Mouse (Mus musculus) kidney, embryonic 16.5 days (tissue): ENCODE results near the gene Diras1. TPM values are rescaled to one million over a fixed set of nuclear protein-coding genes. Genes with fewer than 3 reads are reported as not detected.
A peak's percentile ranks its signal among the peaks of the same experiment; 100 is the strongest.

Experiments
- ATAC-seq: fragments of 200-750 bp; cut with Nextera tagmentation; 2 replicates; pipeline ENCODE4 v1.8.0; 2017; ENCODE audit warnings: moderate TSS enrichment; ENCODE audit not compliant: low FRiP score, low TSS enrichment
- H3K27ac ChIP-seq: fragments of 300-500 bp; sonication (generic); 2 replicates; pipeline ENCODE4 v1.5.1; 2014; ENCODE audit warnings: low read length
- H3K27me3 ChIP-seq: fragments of 300-500 bp; sonication (generic); 2 replicates; pipeline ENCODE4 v1.6.1; 2014; ENCODE audit warnings: low read length, control low read depth, mixed read lengths; ENCODE audit not compliant: insufficient read depth
- H3K36me3 ChIP-seq: fragments of 300-500 bp; sonication (generic); 2 replicates; pipeline ENCODE4 v1.6.1; 2014; ENCODE audit warnings: low read length, control low read depth, mixed read lengths; ENCODE audit not compliant: insufficient read depth
- H3K4me1 ChIP-seq: fragments of 300-500 bp; sonication (generic); 2 replicates; pipeline ENCODE4 v1.6.1; 2014; ENCODE audit warnings: low read length, control low read depth, mixed read lengths; ENCODE audit not compliant: insufficient read depth
- H3K4me2 ChIP-seq: fragments of 300-500 bp; sonication (generic); replicated peaks from 2 replicates; pipeline ENCODE4 v1.6.1; 2014; ENCODE audit warnings: low read depth, low read length
- H3K4me3 ChIP-seq: fragments of 300-500 bp; sonication (generic); 2 replicates; pipeline ENCODE4 v1.5.1; 2014; ENCODE audit warnings: mild to moderate bottlenecking, low read length
- H3K9ac ChIP-seq: fragments of 300-500 bp; sonication (generic); replicated peaks from 2 replicates; pipeline ENCODE4 v1.6.1; 2014; ENCODE audit warnings: low read length
- H3K9me3 ChIP-seq: fragments of 300-500 bp; sonication (generic); 2 replicates; pipeline ENCODE4 v1.6.1; 2016; ENCODE audit warnings: low read length, control low read depth
- WGBS: fragments of 180-500 bp; shearing (Covaris S2); extraction: QIAGEN DNeasy Blood & Tissue Kit; methylation state at CpG from one replicate; pipeline ENCODE4 v1.1.7; 2014; 5-methylcytosine and 5-hydroxymethylcytosine counted together
- polyA plus RNA-seq: library from polyadenylated mRNA; unstranded; fragments of >200 nt; fragmentation: Nextera tagmentation; extraction: Ambion mirVana; gene quantifications from 2 replicates; pipeline ENCODE4 v1.2.1, GENCODE M21; 2015

The Diras1 gene
- polyA plus RNA-seq, 1 experiment from 2014 or later: 0.11 TPM

DNA sequence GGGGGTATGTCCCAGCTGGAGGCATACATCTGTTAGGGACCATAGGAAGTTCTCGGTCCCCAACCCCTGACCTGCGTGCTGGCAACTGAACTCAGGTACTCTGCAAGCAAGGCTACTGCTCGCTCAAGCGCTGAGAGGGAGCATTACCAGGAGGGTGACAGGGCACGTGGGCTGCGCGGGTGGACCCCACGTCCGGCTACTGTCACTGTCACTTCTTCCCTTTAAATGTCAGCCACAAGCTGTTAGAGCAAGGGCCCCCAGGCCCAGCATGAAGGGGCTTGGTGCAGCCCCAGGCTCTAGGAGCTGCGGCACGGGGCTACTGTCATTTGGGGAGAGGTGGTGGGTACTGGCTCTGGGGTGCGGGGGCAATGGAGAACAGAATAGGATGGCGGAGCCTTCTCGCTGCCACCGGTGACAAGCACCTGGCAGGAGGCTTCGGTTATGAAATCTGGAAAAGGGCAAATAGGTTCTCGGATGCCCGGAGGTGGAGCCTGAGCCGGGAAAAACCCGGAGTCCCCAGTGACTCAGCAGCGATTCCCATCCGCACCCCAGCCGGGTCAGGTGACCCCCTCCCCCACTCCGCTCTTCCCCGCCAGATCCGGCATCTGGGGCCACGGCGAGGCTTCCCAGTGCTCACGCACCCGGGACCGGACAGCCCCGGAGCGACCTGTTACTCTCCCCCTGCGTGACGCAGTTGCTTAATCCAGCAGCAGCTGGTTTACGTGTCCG, 40.1 kb downstream of the Diras1 start:
- Histone ChIP-seq H3K27ac (no peak overlapping the region), H3K27me3 (peaks cover 21% of the 10 kb centered on the region), H3K4me2 (peak overlapping the region; percentile 49), H3K9ac (peak overlapping the region; percentile 42), H3K4me1 (peaks cover 18% of the 10 kb centered on the region), H3K9me3 (no peaks in the 10 kb centered on the region), H3K4me3 (peak overlapping the region; percentile 28), H3K36me3 (no peaks in the 10 kb centered on the region)
- WGBS: 7% methylated on average over 37 of the region's 37 CpGs
- ATAC-seq: no peak

DNA sequence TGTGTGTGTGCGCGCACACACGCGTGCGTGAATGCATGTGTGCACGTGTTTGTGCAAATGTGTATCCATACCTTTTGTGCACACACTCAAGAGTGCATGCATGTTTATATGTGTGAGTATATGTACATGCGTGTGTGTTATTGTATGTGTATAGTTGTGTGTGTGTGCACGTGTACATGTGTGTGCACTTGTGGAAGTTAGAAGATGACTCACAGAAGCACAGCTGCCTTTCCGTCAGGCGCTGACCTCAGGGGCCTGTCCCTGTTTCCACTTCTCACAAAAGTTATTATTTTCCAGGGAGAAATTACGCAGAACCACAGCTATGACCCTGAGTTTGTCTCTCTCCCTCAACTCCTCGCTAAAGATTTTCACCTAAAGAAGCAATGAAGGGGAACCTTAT, 41.2 kb downstream of the Diras1 start:
- peaks cover 18% of the 10 kb centered on the region for H3K4me1 ChIP-seq
- WGBS: 88% methylated on average over 12 of the region's 12 CpGs
- H3K4me2 ChIP-seq: no peak overlapping the region
- no peak overlapping the region for H3K9ac ChIP-seq
- H3K9me3 ChIP-seq: no peaks in the 10 kb centered on the region
- H3K36me3 ChIP-seq: no peaks in the 10 kb centered on the region
- no peak overlapping the region for H3K4me3 ChIP-seq
- H3K27ac ChIP-seq: no peak overlapping the region
- ATAC-seq: no peak
- H3K27me3 ChIP-seq: peaks cover 21% of the 10 kb centered on the region

DNA sequence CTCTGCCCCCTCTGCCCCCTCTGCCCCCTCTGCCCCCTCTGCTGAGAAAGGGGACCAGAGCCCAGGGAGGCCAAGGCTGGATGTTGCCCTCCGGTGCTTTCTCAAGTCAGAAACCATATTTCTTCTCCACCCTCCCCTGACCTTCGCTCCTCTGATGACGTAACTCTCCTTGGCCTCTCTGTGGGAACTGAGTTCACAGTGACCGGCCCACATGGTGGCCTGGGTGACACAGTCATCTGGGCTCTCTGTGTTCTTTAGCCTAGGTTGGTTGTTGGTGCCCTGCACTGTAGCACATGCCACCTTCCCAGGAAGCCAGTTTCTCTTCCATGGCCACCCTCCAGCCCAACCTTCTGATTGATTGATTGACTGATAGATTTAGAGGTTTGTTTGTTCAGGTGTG, 43.1 kb downstream of the Diras1 start:
- Histone ChIP-seq H3K4me3 (no peak overlapping the region), H3K9me3 (no peaks in the 10 kb centered on the region), H3K4me2 (no peak overlapping the region), H3K27me3 (peaks cover 21% of the 10 kb centered on the region), H3K9ac (no peak overlapping the region), H3K27ac (no peak overlapping the region), H3K36me3 (no peaks in the 10 kb centered on the region), H3K4me1 (peaks cover 14% of the 10 kb centered on the region)
- 32% methylated on average over 4 of the region's 4 CpGs for WGBS
- no peak for ATAC-seq

DNA sequence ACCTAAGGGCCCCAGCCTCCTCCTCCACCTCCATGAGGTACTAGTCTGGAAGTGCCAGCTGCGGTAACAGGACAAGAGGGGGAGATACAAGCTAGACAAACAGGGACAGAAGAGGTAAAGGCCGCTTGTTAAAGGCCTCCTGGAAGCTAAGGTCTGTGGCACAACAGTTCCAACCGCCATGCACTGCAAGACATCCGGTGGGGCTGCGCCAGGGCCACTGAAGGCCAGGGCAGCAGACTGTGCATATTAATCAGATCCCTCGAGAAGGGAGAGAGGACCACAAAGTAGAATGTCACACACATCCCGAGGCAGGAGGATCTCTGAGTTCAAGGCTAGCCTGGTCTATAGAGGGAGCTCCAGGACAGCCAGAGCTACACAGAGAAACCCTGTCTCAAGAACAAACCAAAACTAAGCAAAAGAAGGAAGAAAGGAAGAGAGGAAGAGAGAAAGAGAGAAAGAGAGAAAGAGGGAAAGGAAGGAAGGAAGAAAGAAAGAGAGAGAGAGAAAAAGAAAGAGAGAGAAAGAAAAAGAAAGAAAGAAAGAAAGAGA, 43.8 kb downstream of the Diras1 start:
- Histone ChIP-seq H3K36me3 (no peaks in the 10 kb centered on the region), H3K4me2 (no peak overlapping the region), H3K27ac (no peak overlapping the region), H3K9ac (no peak overlapping the region), H3K4me3 (no peak overlapping the region), H3K27me3 (peaks cover 17% of the 10 kb centered on the region), H3K4me1 (peaks cover 14% of the 10 kb centered on the region), H3K9me3 (no peaks in the 10 kb centered on the region)
- ATAC-seq: no peak
- WGBS: 42% methylated on average over 7 of the region's 7 CpGs

DNA sequence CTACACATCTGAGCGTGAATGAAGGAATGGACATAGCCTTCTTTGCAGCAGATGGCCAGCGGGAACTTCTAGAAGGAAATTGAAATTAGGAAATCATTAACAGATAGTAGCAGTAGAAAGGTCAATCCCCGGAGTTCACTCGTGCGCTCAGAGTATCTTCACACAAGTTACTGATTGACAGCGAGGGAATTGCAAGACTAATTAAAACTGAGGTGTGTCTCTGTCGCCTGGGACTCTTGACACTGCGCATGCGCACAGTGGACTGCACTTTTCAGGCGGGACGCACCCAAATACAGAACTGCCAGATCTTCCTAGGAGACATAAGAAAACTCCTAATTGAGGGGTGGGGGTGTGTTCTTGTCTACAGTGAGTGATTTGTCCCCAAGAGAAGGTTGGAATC, 50.0 kb downstream of the Diras1 start:
- Histone ChIP-seq H3K9ac (no peak overlapping the region), H3K4me3 (no peak overlapping the region), H3K4me2 (no peak overlapping the region), H3K9me3 (0 out of 2 replicates have a peak, but pooled peaks cover 6% of the 10 kb centered on the region), H3K27ac (peak overlapping the region; percentile 29; the same call in 1 of the 2 replicates), H3K4me1 (peaks cover 28% of the 10 kb centered on the region), H3K36me3 (no peaks in the 10 kb centered on the region), H3K27me3 (no peaks in the 10 kb centered on the region)
- peak; percentile 65 for ATAC-seq
- WGBS: 60% methylated on average over 11 of the region's 11 CpGs

DNA sequence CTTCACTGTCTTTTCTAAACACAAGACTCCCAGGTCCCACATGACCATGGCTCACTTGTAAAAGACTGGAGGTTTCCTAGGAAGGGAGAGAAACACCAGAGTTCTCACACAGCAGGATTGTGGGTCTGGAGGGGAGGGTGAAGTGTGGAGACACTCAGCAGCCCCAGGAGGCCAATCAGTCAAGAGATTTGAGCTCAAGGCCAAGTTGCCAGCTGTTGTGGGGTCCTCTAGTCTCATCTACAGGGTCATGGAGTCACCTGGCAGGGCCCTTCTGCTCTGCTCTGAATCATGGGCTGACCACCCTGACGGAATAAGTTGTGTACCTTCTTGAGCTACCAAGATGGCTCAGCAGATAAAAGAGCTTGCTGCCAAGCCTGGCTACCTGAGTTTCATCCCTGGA, 51.7 kb downstream of the Diras1 start:
- no peak overlapping the region for H3K27ac ChIP-seq
- H3K4me2 ChIP-seq: no peak overlapping the region

DNA sequence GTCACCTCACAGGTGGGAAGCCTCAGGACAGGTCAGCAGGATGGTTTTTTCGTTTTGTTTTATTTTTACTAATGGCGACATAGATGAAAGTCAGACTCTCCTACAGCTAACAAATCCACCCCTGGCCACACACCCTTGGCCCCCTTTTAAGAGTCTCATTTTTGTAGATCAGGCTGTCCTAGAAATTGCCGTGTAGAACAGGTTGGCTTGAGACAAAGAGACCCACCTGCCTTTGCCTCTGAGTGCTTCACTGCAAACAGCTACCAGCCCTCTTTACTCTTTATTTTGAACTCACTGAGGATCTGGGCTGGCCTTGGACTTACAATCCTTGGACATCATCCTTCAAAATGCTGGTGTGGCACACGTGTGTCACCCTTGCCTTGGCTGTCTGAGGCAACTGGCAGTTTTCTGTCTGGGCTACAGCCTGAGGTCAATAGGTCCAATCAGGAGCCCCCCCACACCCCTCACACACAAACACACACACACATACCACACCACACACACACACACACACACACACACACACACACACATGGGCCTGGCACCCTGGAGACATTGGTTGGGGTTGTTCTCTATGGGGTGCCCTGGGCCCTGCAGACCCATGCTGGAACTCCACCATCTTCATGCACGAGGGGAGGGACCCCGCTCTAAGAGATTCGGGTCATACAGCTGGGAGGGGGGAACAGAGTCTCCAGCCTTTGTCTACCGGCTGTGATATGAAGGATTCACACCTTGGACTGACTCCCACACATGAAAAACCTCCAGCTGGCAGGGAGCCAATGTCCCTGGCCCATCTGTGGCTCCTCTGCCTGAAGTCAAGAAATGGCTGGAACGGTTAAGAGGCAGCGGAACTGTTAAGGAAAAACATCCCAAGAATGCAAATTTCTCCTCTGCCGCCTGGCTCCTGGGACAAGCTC, 53.1 kb downstream of the Diras1 start:
- H3K4me1 ChIP-seq: peaks cover 28% of the 10 kb centered on the region
- ATAC-seq: no peak
- no peaks in the 10 kb centered on the region for H3K36me3 ChIP-seq
- H3K4me2 ChIP-seq: no peak overlapping the region
- peak overlapping the region; percentile 3 for H3K9ac ChIP-seq
- H3K9me3 ChIP-seq: 0 out of 2 replicates have a peak, but pooled peaks cover 6% of the 10 kb centered on the region
- WGBS: 37% methylated on average over 11 of the region's 11 CpGs
- no peaks in the 10 kb centered on the region for H3K27me3 ChIP-seq
- no peak overlapping the region for H3K4me3 ChIP-seq
- peak overlapping the region; percentile 31 for H3K27ac ChIP-seq

More for the DNA sequence above, 51.7 kb downstream of the Diras1 start:
- Histone ChIP-seq H3K9ac (no peak overlapping the region), H3K27me3 (no peaks in the 10 kb centered on the region), H3K9me3 (0 out of 2 replicates have a peak, but pooled peaks cover 6% of the 10 kb centered on the region), H3K36me3 (no peaks in the 10 kb centered on the region), H3K4me3 (no peak overlapping the region), H3K4me1 (peaks cover 28% of the 10 kb centered on the region)
- ATAC-seq: no peak
- 67% methylated on average over 1 of the region's 1 CpGs for WGBS

DNA sequence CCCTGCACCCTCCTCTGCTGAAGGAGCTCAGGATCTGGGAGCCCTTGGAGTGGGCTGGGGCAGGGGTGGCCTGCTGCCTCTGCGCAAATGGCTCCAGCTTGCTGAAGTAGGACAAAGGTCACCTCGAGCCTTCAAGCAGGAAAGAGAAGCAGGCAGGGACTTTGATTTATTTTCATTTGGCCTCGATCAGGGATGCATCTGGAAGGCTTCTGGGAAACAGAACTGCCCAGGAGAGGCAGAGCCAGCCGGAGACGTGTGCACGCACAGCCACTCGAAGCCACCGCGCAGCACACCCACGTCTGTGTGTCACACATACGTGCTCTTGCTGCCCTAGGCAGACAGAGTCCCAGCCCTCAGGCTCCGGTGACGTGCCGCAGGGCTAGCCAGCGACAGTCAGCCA, 53.9 kb downstream of the Diras1 start:
- H3K9ac ChIP-seq: peak overlapping the region; percentile 3; the same call in 1 of the 2 replicates

DNA sequence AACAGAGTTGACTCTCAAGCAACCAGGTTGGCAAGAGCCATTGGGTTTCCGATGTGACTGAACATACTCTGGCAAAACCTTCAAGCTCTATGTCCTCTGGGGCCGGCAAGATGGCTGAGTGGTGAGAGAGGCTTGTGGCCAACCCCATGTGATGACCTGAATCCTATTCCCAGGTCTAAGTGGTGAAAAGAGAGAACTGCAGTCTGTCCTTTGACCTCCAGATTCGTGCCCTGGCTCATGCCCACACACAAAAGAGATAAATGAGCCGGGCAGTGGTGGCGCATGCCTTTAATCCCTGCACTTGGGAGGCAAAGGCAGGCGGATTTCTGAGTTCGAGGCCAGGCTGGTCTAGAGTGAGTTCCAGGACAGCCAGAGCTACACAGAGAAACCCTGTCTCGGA, 55.3 kb downstream of the Diras1 start:
- H3K4me2 ChIP-seq: no peak overlapping the region
- no peak overlapping the region for H3K27ac ChIP-seq
- H3K9ac ChIP-seq: no peak overlapping the region
- H3K9me3 ChIP-seq: 0 out of 2 replicates have a peak, but pooled peaks cover 6% of the 10 kb centered on the region
- ATAC-seq: no peak
- H3K36me3 ChIP-seq: no peaks in the 10 kb centered on the region
- WGBS: 78% methylated on average over 8 of the region's 8 CpGs
- no peak overlapping the region for H3K4me3 ChIP-seq
- peaks cover 28% of the 10 kb centered on the region for H3K4me1 ChIP-seq
- H3K27me3 ChIP-seq: no peaks in the 10 kb centered on the region

More for the DNA sequence above, 53.9 kb downstream of the Diras1 start:
- Histone ChIP-seq H3K4me1 (peaks cover 28% of the 10 kb centered on the region), H3K27ac (peak overlapping the region; percentile 40; the same call in 1 of the 2 replicates), H3K4me3 (no peak overlapping the region), H3K27me3 (no peaks in the 10 kb centered on the region), H3K4me2 (no peak overlapping the region), H3K36me3 (no peaks in the 10 kb centered on the region), H3K9me3 (0 out of 2 replicates have a peak, but pooled peaks cover 6% of the 10 kb centered on the region)
- peak; percentile 55; the same call in 1 of the 2 replicates for ATAC-seq
- 42% methylated on average over 15 of the region's 15 CpGs for WGBS
